Mouse (Mus musculus) cortical plate, adult 2 months (tissue): ENCODE measurements around the gene Dync1h1.

ENCODE experiments used
- CTCF ChIP-seq: fragments of 200-500 bp; IDR thresholded peaks from 2 replicates; pipeline ENCODE4 v1.5.1; 2011; ENCODE audit warnings: mild to moderate bottlenecking, control low read depth, low read length; ENCODE audit not compliant: insufficient read depth; ENCODE audit errors: extremely low read depth
- POLR2A ChIP-seq: fragments of 200-500 bp; IDR thresholded peaks from 2 replicates; pipeline ENCODE4 v1.6.1; 2011; ENCODE audit warnings: mild to moderate bottlenecking, low read length, control low read depth; ENCODE audit not compliant: insufficient read depth; ENCODE audit errors: extremely low read depth

DNA sequence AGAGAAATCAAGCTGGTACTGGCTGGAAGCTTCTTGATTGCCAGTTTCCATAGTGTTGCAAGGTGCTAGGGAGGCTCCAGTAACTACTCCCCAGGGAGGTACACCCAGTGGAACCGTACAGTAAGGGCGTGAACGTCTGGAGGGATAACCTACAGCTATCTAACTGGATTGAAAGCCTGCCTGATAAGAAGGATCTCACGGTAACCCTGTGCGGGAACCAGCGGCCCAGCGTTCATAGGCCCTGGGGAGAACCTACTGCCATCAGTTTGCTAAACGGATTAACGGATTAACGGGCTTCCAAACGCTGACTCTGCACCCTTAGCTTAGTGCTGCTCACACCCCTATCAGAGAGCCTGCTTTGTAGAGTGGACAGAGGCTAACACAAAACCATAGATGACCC lies 37.9 kb upstream of the Dync1h1 start:
- TF ChIP-seq CTCF (no peak), POLR2A (no peak)
